Mouse (Mus musculus) thymus, postnatal 10 days (tissue): ENCODE measurements around the gene Rab25.

Experiments used
- DNase-seq, 2 experiments: peaks; one replicate each; pipeline ENCODE4 v3.0.0; 2021; ENCODE audit warnings: low spot score in 2 of 2

Gene Rab25

GRCm38 (mm10) chr3:88567892-88568291, 19.8 kb upstream of the Rab25 start:
- no peak for DNase-seq

DNA sequence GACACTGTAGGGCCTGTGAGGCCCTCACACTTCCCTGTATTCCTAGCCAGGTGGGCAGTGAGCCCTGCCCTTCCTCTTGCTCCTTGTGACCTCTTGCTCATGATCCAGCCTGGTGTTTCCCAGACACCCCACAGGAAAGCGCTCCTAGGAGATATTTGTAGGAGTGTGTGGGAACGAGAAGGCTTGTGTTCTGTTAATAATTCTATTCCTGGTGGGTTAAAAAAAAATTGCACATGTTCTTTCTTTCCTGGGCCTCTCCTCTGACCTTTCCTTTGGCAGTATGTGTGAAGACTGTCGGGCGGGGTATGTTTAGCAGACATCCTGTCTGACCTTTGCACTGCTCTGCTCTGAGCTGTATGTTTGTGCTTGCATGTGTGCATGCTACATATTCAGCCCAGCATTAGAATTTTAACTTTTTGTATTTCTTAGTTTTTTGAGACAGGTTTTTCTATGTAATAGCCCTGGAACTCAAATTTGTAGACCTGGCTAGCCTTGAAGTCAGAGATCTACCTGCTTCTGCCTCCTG, 18.5 kb upstream of the Rab25 start:
- no peak for DNase-seq

GRCm38 (mm10) chr3:88566116-88566515, 18.0 kb upstream of the Rab25 start:
- DNase-seq = no peak

DNA sequence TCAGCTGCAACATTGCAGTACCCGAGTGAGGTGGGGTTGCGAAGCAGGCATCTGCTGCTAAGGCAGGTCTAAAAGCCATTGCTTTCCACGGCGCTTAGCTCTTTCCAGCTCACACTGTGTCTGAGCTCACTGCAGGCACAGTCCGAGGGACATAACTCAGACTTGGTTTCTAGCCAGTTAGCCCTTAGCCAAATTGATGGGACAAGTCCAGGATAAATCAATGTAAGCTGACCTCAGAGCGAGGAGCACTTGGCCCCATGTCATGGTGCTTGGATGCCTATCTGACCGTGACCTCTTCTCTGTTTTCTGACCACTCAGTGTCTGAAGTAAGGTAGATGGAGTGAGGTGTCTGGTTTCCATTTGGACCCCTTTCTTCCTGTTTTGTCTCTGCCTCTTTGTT, 15.9 kb upstream of the Rab25 start:
- no peak for DNase-seq

DNA sequence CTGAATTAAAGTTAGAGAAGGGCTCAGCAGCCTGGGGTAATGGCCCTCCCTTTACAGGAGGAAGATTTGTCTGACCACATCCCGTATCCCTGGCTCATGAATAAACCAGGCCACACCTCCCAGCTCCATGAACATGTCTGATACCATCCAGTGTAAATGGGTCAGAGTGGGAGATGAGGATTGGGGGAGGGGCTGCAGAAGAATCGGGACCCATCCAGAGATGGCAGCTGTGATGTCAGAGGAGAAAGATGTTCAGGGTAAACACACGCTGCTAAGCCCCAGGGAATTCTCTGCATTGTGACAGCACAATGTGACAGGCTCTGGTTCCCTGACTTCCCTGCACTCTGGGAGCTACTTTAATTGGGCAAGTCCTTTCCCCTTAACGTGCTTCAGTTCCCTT, 15.3 kb upstream of the Rab25 start:
- no peak for DNase-seq

DNA sequence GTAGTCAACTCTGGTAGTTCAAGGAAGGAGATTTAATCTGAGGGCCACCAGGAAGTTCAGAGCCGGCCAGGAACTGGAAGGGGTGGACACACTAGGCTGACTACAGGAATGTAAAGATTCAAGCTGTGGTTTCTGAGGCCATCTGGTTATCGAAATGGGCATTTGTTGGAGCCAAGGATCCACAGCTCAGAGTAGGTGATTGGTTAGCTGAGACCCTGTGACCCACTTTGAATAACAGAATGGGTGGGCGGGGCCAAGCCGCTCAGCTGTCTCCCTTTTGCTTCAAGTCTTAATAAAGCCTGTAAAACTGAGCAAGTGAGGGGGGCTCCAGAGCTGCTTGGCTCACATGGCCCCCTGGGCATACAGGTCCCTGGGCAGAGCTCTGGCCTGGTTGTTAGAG, 13.9 kb upstream of the Rab25 start:
- no peak for DNase-seq

DNA sequence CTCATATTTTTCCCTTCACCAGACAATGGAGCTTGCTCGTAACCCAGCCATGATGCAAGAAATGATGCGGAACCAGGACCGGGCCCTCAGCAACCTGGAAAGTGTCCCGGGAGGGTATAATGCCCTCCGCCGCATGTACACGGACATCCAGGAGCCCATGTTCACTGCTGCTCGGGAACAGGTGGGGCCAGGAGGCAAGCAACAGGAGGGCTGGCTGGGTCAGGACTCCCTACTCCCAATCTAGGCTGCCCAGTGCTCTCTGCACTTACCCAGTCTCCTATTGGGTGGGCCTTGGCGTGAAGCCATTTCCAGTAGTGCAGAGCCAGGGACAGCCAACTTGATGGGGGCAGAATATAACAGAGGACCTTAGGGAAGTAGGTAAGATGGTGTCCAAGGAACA, 11.5 kb upstream of the Rab25 start:
- DNase-seq = no peak

- no peak for DNase-seq
Observed at GRCm38 (mm10) chr3:88556616-88557015, 8.5 kb upstream of the Rab25 start.

- DNase-seq = no peak
Observed at GRCm38 (mm10) chr3:88555731-88556130, 7.6 kb upstream of the Rab25 start.

- DNase-seq = no peak
Observed at GRCm38 (mm10) chr3:88555069-88555605, 7.0 kb upstream of the Rab25 start.

- DNase-seq = peak; percentile 62 to 78
Observed at GRCm38 (mm10) chr3:88553880-88554586, 5.9 kb upstream of the Rab25 start.

DNA sequence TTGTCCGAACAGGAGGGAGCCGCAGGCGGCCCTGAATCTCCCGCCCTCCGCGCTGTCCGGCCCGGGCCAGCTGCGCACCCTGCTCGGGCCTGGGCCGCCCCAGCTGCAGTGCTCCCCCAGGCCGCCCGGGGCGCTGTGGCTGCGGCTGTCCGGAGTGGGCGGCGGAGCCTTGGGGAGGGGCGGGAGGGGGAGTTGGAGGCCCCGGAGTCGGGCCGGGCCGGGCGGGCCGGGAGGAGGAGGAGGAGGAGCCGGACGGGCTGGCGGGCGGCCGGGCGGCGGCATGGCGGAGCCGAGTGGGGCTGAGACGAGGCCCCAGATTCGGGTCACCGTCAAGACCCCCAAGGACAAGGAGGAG, 5.4 kb upstream of the Rab25 start, which contains the start of gene Ubqln4:
Ubqln4 (plus strand) TSS at position 234 of the 355 bp plus-strand sequence.
- DNase-seq = peak; percentile 73 to 88

- DNase-seq = peak; percentile 93
Observed at GRCm38 (mm10) chr3:88552676-88553524, 4.8 kb upstream of the Rab25 start, which contains the start of gene Lamtor2. Gene Lamtor2 (minus strand): TSS chr3:88553074.

- no peak for DNase-seq
Observed at GRCm38 (mm10) chr3:88552082-88552645, 4.1 kb upstream of the Rab25 start.

GRCm38 (mm10) chr3:88551586-88551985, 3.5 kb upstream of the Rab25 start:
- DNase-seq = no peak

- DNase-seq = no peak
Observed at GRCm38 (mm10) chr3:88546674-88547418, 1.3 kb downstream of the Rab25 start.

- no peak for DNase-seq
Observed at GRCm38 (mm10) chr3:88544955-88545591, 3.0 kb downstream of the Rab25 start.

DNA sequence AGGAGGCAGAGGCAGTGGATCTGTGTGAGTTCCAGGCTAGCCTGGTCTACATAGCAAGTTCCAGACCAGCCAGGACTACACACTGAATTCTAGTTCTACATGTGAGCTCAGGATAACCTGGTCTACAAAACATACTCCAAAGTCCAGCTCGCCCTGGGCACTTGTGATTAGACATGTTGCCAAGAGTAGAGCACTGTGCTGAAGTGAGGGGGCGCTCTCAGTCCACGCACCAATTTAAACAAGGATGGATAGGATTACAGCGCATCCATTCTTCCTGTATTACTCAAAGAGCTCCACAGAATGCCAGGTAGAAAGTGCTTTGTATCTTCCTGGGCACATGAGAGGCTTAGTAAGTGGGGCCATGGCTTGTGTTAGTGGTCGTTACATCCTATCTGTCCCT, 3.6 kb downstream of the Rab25 start:
- DNase-seq = no peak

GRCm38 (mm10) chr3:88543651-88544410, 4.3 kb downstream of the Rab25 start:
- no peak for DNase-seq

- no peak for DNase-seq
Observed at GRCm38 (mm10) chr3:88543174-88543573, 4.9 kb downstream of the Rab25 start.
